Mouse (Mus musculus): ENCODE results near the gene Arhgef5. TPM values are rescaled to one million over a fixed set of nuclear protein-coding genes. Genes with fewer than 3 reads are reported as not detected.
A peak's percentile ranks its signal among the peaks of the same experiment; 100 is the strongest.
"Not testable (repeated sequence)": the region's sequence is repeated elsewhere in the genome, so short reads cannot be mapped to it uniquely, and the experiment has no call there.

Arhgef5 gene
- total RNA-seq (2022) = 10 to 100 TPM; 20.5 to 35.0 (median 24.1) TPM

GRCm38 (mm10) chr6:43265363-43266041 lies at the start of gene Arhgef5:
Gene Arhgef5 (plus strand): TSS chr6:43265582.
- peak; percentile 43 for DNase-seq

- DNase-seq = not testable (repeated sequence)
Observed at GRCm38 (mm10) chr6:43231255-43231654, 34.1 kb upstream of the Arhgef5 start, which contains the start of gene Olfr47. Gene Olfr47 (plus strand): TSS chr6:43231529.

GRCm38 (mm10) chr6:43242061-43242460 lies 23.3 kb upstream of the Arhgef5 start:
- DNase-seq = no peak

GRCm38 (mm10) chr6:43247396-43247795 lies 18.0 kb upstream of the Arhgef5 start:
- no peak for DNase-seq

GRCm38 (mm10) chr6:43252994-43253393 lies 12.4 kb upstream of the Arhgef5 start:
- no peak for DNase-seq

GRCm38 (mm10) chr6:43254193-43254926 lies 11.0 kb upstream of the Arhgef5 start:
- no peak for DNase-seq

GRCm38 (mm10) chr6:43260756-43261155 lies 4.6 kb upstream of the Arhgef5 start:
- no peak for DNase-seq

- DNase-seq = peak; percentile 13
Observed at GRCm38 (mm10) chr6:43266356-43266755, 974 bp downstream of the Arhgef5 start.

- DNase-seq = no peak
Observed at GRCm38 (mm10) chr6:43272597-43272996, 7.2 kb downstream of the Arhgef5 start.

- no peak for DNase-seq
Observed at GRCm38 (mm10) chr6:43274123-43274522, 8.7 kb downstream of the Arhgef5 start.

GRCm38 (mm10) chr6:43278247-43278646 lies 12.9 kb downstream of the Arhgef5 start:
- DNase-seq = no peak

- no peak for DNase-seq
Observed at GRCm38 (mm10) chr6:43280481-43280880, 15.1 kb downstream of the Arhgef5 start.

- DNase-seq = no peak
Observed at GRCm38 (mm10) chr6:43292041-43292440, 26.7 kb downstream of the Arhgef5 start.

- no peak for DNase-seq
Observed at GRCm38 (mm10) chr6:43292471-43293076, 27.2 kb downstream of the Arhgef5 start.

GRCm38 (mm10) chr6:43293175-43293574 lies 27.8 kb downstream of the Arhgef5 start:
- no peak for DNase-seq

GRCm38 (mm10) chr6:43295908-43296307 lies 30.5 kb downstream of the Arhgef5 start:
- no peak for DNase-seq

- no peak for DNase-seq
Observed at GRCm38 (mm10) chr6:43296798-43297507, 31.6 kb downstream of the Arhgef5 start.

GRCm38 (mm10) chr6:43297508-43297850 lies 32.1 kb downstream of the Arhgef5 start:
- DNase-seq = no peak

- no peak for DNase-seq
Observed at GRCm38 (mm10) chr6:43309454-43309853, 44.1 kb downstream of the Arhgef5 start, which contains the start of gene Nobox. Gene Nobox (minus strand): TSS chr6:43309554.

GRCm38 (mm10) chr6:43310071-43310470 lies 44.7 kb downstream of the Arhgef5 start:
- DNase-seq = no peak

- no peak for DNase-seq
Observed at GRCm38 (mm10) chr6:43312546-43312945, 47.2 kb downstream of the Arhgef5 start.

GRCm38 (mm10) chr6:43312961-43313656 lies 47.7 kb downstream of the Arhgef5 start:
- DNase-seq = no peak
